Mouse (Mus musculus): ENCODE results near the gene Plekhj1. TPM values are rescaled to one million over a fixed set of nuclear protein-coding genes. Genes with fewer than 3 reads are reported as not detected.
"Not testable (repeated sequence)": the region's sequence is repeated elsewhere in the genome, so short reads cannot be mapped to it uniquely, and the experiment has no call there.

Plekhj1 gene
- total RNA-seq, 2 experiments from 2014 or later = 27.4 to 29.7 TPM

GRCm38 (mm10) chr10:80827063-80827869 is 28.8 kb upstream of the Plekhj1 start:
- no peak for DNase-seq (ENCODE audit: low spot score)
- intact Hi-C loops (cut with DNase I) = loop anchor here (2.0 kb wide), 1 partner anchor 28 kb away; the partner anchor contains the start of genes Plekhj1 and Sf3a2

GRCm38 (mm10) chr10:80826151-80827062 is 28.0 kb upstream of the Plekhj1 start, which contains the start of gene Oaz1:
Gene Oaz1 (plus strand): TSS chr10:80826656.
- intact Hi-C loops (cut with DNase I) = loop anchor here (2.0 kb wide), 1 partner anchor 28 kb away; the partner anchor contains the start of genes Plekhj1 and Sf3a2
- peak; percentile 100 for DNase-seq (ENCODE audit: low spot score)

- intact Hi-C loops (cut with DNase I) = no loop called here
- DNase-seq (ENCODE audit: low spot score) = no peak
Observed at GRCm38 (mm10) chr10:80824827-80825226, 26.4 kb upstream of the Plekhj1 start.

DNA sequence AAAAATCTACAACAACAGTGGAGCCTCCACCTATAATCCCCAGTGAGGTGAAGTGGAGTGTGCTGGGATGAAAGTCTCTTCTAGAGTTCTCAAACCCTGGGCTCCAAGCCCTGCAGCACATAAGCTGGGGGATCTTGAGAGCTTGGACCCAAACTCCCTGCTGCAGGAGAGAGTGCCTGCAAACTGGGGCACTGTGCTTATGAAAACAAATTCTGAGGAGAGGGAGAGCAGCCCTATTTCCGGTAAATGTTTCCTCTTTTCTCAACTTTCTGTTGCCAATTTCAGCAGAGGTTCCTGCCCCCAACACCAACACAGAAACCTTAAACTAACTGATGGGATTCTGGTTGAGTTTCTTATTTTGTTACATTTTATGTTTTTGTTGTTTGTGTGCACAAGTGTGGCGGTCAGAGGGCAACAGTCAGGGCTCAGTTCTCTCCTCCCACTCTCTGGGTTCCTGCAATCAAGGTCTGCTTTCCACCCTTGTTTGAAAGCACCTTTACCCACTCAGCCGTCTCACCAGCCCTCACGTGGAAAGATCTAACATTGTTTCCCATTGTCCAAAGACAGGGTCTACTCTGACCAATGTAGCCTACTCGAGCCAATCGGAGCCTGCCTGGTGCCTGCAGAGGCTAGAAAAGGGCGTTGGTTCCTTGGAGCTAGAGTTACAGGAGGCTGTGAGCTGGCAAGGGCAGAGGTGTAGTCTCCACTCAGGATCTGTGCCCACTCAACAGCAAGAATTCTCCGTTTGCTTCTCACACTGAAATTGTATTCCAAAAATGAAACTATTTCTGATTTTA is 25.6 kb upstream of the Plekhj1 start:
- DNase-seq (ENCODE audit: low spot score) = no peak
- intact Hi-C loops (cut with DNase I) = no loop called here

DNA sequence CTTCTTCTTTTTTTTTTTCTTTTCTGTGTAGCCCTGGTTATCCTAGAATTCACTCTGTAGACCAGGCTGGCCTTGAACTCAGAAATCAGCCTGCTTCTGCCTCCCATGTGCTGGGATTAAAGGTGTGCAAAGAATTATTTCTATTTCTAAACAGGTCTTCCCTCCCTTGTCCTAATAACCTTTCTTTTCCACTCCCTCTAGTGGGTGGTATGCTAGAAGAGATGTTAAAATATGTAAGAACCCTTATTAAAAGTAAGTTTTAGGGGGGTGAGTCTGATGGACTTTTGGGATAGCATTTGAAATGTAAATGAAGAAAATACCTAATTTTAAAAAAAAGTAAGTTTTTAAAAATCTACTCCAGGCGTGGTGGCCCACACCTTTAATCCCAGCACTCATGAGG is 24.9 kb upstream of the Plekhj1 start:
- DNase-seq (ENCODE audit: low spot score) = no peak
- intact Hi-C loops (cut with DNase I) = no loop called here

GRCm38 (mm10) chr10:80822528-80822927 is 24.1 kb upstream of the Plekhj1 start:
- intact Hi-C loops (cut with DNase I) = loop anchor here (1.0 kb wide), 1 partner anchor 58 kb away; no protein-coding TSS in a partner anchor
- no peak for DNase-seq (ENCODE audit: low spot score)

DNA sequence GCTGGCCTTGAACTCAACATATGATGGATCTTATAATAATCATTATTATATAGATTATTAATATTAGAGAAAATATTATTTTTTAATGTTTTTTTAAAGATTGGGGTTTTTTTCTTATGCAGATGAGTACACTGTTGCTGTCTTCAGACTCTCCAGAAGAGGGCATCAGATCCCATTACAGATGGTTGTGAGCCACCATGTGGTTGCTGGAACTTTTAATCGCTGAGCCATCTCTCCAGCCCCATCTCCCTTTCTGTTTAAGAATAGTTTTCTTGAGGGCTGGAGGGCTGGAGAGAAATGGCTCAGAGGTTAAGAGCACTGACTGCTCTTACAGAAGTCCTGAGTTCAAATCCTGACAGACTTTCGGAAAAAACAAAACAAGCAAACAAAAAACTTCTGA is 23.6 kb upstream of the Plekhj1 start:
- intact Hi-C loops (cut with DNase I) = loop anchor here (1.0 kb wide), 1 partner anchor 58 kb away; no protein-coding TSS in a partner anchor
- no peak for DNase-seq (ENCODE audit: low spot score)

GRCm38 (mm10) chr10:80819406-80819805 is 21.0 kb upstream of the Plekhj1 start:
- DNase-seq (ENCODE audit: low spot score) = no peak
- intact Hi-C loops (cut with DNase I) = loop anchor here (5.0 kb wide), 1 partner anchor 178 kb away; no protein-coding TSS in a partner anchor

- DNase-seq (ENCODE audit: low spot score) = no peak
- intact Hi-C loops (cut with DNase I) = loop anchor here (5.0 kb wide), 1 partner anchor 179 kb away; no protein-coding TSS in a partner anchor
Observed at GRCm38 (mm10) chr10:80818599-80819281, 20.3 kb upstream of the Plekhj1 start.

- not testable (repeated sequence) for DNase-seq (ENCODE audit: low spot score)
- intact Hi-C loops (cut with DNase I) = loop anchor here (5.0 kb wide), 1 partner anchor 179 kb away; no protein-coding TSS in a partner anchor
Observed at GRCm38 (mm10) chr10:80817955-80818354, 19.5 kb upstream of the Plekhj1 start.

GRCm38 (mm10) chr10:80817164-80817563 is 18.7 kb upstream of the Plekhj1 start:
- intact Hi-C loops (cut with DNase I) = loop anchor here (5.0 kb wide), 1 partner anchor 180 kb away; no protein-coding TSS in a partner anchor
- no peak for DNase-seq (ENCODE audit: low spot score)

- intact Hi-C loops (cut with DNase I) = loop anchor here (5.0 kb wide), 1 partner anchor 181 kb away; no protein-coding TSS in a partner anchor
- DNase-seq (ENCODE audit: low spot score) = not testable (repeated sequence)
Observed at GRCm38 (mm10) chr10:80816303-80816702, 17.9 kb upstream of the Plekhj1 start.

DNA sequence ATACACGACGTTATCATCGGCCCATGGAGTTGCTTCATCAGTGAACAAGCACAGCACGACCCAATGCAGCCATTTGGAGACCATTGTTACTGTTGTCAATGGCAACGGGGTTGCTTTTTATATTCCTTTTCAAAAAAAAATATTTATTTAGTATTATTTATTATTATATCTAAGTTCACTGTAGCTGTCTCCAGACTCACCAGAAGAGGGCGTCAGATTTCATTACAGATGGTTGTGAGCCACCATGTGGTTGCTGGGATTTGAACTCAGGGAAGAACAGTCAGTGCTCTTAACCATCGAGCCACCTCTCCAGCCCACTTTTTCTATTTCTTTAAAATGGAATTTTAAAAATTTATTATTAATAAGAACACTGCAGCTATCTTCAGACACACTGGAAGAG is 16.4 kb upstream of the Plekhj1 start:
- intact Hi-C loops (cut with DNase I) = loop anchor here (5.0 kb wide), 1 partner anchor 183 kb away; no protein-coding TSS in a partner anchor
- DNase-seq (ENCODE audit: low spot score) = no peak

GRCm38 (mm10) chr10:80813366-80813765 is 14.9 kb upstream of the Plekhj1 start, which contains the start of gene Jsrp1:
Gene Jsrp1 (minus strand): TSS chr10:80813498.
- no peak for DNase-seq (ENCODE audit: low spot score)
- intact Hi-C loops (cut with DNase I) = no loop called here

DNA sequence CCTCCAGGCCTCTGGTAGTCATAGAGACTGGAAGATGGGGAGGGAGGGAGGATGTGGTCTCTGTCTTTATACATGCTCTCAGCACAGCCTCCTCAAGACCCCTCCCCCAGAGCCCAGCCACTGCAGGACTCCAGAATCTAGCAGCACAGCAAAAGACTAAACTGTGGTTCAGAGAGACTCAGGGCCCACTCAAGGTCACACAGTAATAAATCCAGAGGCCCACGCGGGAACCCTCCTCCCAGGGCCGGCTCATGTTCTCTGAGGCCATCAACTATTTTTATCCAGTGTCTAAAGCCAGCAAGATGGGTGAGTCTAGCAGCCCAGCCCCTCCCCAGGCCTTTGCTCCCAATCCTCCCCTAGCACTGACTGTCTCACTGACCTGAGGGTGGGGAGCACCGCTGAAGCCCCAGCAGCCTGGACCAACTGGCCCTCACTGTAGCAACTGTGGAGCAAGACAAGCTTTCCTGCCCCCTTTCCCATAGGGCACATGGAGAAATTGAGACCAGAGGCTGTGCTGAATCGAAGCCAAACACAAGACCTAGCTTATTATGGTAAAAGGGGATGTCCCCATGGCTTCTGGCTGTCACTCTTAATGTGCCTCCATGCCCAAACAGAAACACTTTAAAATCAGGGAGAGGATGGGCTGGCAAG is 14.1 kb upstream of the Plekhj1 start:
- intact Hi-C loops (cut with DNase I) = no loop called here
- no peak for DNase-seq (ENCODE audit: low spot score)

DNA sequence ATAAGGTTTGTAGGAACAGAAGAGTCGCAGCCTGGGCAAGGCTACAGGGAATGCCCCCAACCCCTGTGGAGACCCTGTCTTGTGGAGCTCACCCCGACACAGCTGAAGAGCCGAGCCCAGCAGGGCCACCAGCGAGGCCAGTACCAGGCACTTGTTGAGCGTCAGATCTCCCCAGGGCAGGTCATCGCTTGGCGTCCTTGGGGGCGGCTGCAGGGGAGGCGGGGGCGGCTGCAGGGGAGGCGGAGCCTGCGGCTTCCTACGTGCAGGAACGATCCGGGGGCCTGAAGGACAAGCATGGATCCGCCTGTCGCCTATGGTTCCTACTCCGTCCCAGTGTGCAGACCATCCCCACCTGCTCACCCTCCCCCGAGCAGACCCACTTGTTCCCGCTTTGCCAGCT is 11.7 kb upstream of the Plekhj1 start:
- no peak for DNase-seq (ENCODE audit: low spot score)
- intact Hi-C loops (cut with DNase I) = no loop called here

DNA sequence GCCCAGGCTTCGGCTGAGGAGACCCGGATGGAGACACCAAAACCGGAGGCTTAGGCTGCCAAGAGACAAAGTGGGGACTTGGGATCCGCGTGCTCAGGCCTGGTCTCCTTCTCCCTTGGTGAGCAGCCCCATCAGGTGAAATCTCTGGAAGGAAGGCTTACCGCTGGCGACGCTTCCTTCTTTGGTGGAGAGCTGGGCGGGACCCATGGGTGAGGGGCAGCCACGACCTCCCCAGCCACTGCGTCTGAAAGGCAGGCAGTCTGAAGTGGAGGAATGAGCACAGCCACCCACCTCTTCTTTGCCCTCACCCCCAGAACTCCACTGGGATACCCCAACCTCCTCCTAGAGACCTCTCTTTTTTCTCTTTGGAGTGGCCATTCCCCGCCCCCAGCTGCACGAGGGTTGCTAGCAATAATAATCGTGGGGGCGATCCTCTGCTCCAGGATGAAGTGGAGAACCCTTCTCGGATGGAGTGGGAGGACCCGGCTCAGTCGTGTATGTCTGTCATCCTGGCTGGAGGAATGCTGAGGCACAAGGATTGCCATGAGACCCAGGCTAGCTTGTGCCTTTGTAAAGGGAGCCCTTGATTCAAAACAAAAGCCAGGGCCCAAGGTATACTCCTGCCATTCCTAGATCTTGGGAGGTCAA is 10.7 kb upstream of the Plekhj1 start:
- no peak for DNase-seq (ENCODE audit: low spot score)
- intact Hi-C loops (cut with DNase I) = loop anchor here (5.0 kb wide), 1 partner anchor 62 kb away; no protein-coding TSS in a partner anchor
